Mouse (Mus musculus): ENCODE results near the gene Smagp. TPM values are rescaled to one million over a fixed set of nuclear protein-coding genes. Genes with fewer than 3 reads are reported as not detected.
"Not testable (repeated sequence)": the region's sequence is repeated elsewhere in the genome, so short reads cannot be mapped to it uniquely, and the experiment has no call there.

Smagp gene
- total RNA-seq, 2 experiments from 2014 or later = 6.0 to 6.4 TPM

- intact Hi-C loops (cut with DNase I; ENCODE audit: low total_unique reads) = no loop called here
Measured at GRCm38 (mm10) chr15:100633341-100633740, 3.4 kb downstream of the Smagp start.

GRCm38 (mm10) chr15:100632323-100632722 lies 4.4 kb downstream of the Smagp start:
- DNase-seq = no peak
- intact Hi-C loops (cut with DNase I; ENCODE audit: low total_unique reads) = no loop called here

More at GRCm38 (mm10) chr15:100633341-100633740, 3.4 kb downstream of the Smagp start:
- no peak for DNase-seq

- DNase-seq = no peak
Measured at GRCm38 (mm10) chr15:100631454-100632170, 5.1 kb downstream of the Smagp start.

DNA sequence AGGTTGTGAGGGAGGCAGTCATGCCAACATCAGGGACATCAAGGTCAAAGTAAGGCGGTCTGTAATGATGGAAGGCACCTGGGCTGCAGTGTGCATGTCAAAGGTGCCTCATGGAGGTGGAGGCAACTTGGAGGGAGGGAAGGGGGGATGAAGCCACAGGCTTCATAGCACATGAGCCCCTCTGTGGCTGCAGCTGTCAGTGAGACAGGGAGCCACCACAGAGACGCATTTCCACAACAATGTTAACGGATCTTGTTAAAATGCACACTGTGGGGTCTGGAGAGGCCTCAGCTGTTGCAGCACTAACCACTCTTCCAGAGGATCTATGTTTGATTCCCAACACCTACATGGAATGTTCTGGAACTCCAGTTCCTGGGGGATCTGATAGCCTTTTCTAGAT lies 6.6 kb downstream of the Smagp start:
- intact Hi-C loops (cut with DNase I; ENCODE audit: low total_unique reads) = no loop called here
- DNase-seq = no peak

More at GRCm38 (mm10) chr15:100631454-100632170, 5.1 kb downstream of the Smagp start:
- intact Hi-C loops (cut with DNase I; ENCODE audit: low total_unique reads) = no loop called here

DNA sequence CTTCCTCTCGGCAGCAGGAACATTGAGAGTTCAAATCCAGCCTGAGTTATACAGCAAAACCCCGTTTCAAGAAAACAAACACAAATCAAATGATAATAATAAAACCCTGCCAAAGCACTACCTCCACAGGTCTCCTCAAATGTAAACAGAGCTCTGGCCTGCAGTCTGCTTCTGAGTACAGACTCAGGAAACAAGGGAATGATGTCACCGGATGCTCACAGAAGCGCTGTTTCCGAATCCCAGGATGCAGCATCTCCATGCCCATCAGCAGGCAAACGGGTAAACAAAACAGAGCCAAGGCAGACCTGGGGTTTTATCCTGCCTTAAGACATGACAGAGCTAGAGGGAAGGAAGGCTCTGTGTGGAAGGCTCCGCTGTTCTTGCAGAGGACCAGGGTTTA lies 7.9 kb downstream of the Smagp start:
- DNase-seq = no peak
- intact Hi-C loops (cut with DNase I; ENCODE audit: low total_unique reads) = no loop called here

GRCm38 (mm10) chr15:100627774-100628370 lies 8.9 kb downstream of the Smagp start:
- intact Hi-C loops (cut with DNase I; ENCODE audit: low total_unique reads) = no loop called here
- DNase-seq = no peak

GRCm38 (mm10) chr15:100627287-100627686 lies 9.5 kb downstream of the Smagp start:
- intact Hi-C loops (cut with DNase I; ENCODE audit: low total_unique reads) = no loop called here
- no peak for DNase-seq

DNA sequence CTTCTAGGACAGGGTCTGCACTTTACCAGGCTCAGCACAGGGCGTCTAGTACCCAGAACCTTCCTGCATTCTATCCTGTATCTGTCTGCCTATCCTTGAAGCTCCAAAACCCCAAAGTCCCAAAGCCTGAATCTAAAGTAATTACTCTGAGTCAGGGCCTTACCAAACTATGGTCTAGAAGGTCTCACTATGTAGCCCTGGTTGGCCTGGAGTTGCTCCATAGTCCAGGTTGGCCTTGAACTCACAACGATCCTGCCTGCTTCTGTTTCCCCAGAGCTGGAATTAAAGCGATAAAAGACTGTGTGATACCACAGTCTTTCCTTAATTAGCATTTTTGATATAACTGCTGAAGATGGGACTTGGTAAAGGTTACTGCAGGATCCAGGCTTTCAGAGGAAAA lies 12.3 kb downstream of the Smagp start:
- intact Hi-C loops (cut with DNase I; ENCODE audit: low total_unique reads) = no loop called here
- no peak for DNase-seq

GRCm38 (mm10) chr15:100623754-100624153 lies 13.0 kb downstream of the Smagp start:
- intact Hi-C loops (cut with DNase I; ENCODE audit: low total_unique reads) = no loop called here
- no peak for DNase-seq

GRCm38 (mm10) chr15:100622164-100622563 lies 14.6 kb downstream of the Smagp start:
- intact Hi-C loops (cut with DNase I; ENCODE audit: low total_unique reads) = no loop called here
- no peak for DNase-seq

GRCm38 (mm10) chr15:100621671-100622070 lies 15.1 kb downstream of the Smagp start:
- intact Hi-C loops (cut with DNase I; ENCODE audit: low total_unique reads) = not testable (repeated sequence)

DNA sequence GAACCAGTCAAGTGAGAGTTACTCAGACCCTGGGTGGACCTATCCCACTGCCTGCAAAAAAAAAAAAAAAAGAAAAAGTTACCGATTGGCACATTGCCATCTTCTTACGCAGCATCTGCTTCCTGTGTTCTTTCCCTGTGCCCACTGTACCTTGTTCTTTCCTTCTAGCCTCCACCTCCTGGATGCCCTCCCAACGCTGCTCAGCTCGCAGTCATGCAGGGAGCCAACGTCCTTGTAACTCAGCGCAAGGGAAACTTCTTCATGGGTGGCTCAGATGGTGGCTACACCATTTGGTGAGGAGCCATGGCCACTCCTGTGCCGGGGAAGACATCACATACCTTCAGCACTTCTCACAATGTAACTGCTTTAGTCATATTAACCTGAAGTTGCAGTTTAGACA lies 17.5 kb downstream of the Smagp start:
- DNase-seq = no peak
- intact Hi-C loops (cut with DNase I; ENCODE audit: low total_unique reads) = no loop called here

More at GRCm38 (mm10) chr15:100621671-100622070, 15.1 kb downstream of the Smagp start:
- not testable (repeated sequence) for DNase-seq

DNA sequence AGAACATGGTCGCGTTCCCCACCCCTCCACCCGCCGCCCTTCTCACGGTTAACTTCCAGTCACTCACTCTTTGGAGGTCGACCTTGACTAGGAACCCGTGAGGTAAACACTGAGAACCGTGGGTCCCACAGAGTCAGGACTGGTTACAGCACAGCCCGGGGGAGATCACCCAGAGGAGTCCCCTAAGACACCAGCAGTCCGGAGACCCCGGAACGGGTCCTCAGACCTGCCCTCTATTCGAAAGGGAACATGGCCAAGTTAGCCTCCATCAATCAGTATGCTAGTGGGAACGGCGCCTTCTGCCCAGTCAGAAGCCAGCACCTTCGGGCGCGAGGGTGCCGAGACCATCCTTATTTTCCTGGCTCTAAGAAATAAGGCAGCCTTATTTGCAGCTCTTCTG lies 20.5 kb downstream of the Smagp start:
- intact Hi-C loops (cut with DNase I; ENCODE audit: low total_unique reads) = no loop called here

DNA sequence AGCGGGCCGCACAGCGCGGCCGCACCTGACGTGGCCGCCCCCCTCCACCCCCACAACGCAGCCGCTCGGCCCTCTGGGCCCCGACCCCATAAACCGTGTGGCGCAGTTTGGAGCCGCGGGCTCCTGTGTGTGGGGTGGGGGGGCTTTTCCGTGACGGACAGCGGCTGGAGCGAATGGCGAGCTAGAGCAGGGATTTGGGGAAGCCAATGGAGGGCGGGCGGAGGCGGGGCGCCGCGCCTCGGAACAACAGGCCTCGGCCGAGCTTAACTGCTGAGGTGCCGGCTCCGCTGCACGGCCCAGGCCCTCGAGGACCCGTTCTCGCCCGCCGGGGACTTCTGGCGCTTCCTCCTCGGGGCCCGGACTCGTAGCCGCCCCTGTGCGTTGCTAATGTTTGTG lies 20.9 kb downstream of the Smagp start:
- DNase-seq = peak; percentile 94
- intact Hi-C loops (cut with DNase I; ENCODE audit: low total_unique reads) = no loop called here

More for the DNA sequence above, 20.5 kb downstream of the Smagp start:
- no peak for DNase-seq

- intact Hi-C loops (cut with DNase I; ENCODE audit: low total_unique reads) = no loop called here
- DNase-seq = peak; percentile 99
Measured at GRCm38 (mm10) chr15:100614996-100615824, 21.5 kb downstream of the Smagp start, which contains the start of gene Dazap2. TSS of gene Dazap2 (plus strand) at chr15:100615349.

- DNase-seq = peak; percentile 72
- intact Hi-C loops (cut with DNase I; ENCODE audit: low total_unique reads) = no loop called here
Measured at GRCm38 (mm10) chr15:100614218-100614995, 22.3 kb downstream of the Smagp start.

GRCm38 (mm10) chr15:100613584-100613983 lies 23.2 kb downstream of the Smagp start:
- DNase-seq = peak; percentile 80
- intact Hi-C loops (cut with DNase I; ENCODE audit: low total_unique reads) = no loop called here

DNA sequence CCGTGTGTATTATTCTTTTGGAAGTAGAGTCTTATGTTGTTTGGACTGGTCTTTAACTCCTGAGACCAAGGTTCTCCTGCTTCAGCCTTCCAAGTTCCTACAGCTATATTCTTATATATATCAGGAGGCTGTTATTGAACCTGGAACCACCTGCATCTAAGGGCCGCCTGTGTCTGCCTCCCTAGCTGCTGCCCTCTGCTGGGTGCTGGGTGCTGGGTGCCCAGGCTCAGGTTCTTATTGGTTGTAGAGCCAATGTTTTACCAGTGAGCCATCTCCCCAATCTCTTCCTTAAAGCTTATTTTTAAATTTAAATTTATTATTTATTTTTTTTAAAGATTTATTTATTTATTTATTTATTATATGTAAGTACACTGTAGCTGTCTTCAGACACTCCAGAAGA lies 24.3 kb downstream of the Smagp start:
- intact Hi-C loops (cut with DNase I; ENCODE audit: low total_unique reads) = no loop called here
- DNase-seq = no peak

GRCm38 (mm10) chr15:100611951-100612350 lies 24.8 kb downstream of the Smagp start:
- DNase-seq = no peak
- intact Hi-C loops (cut with DNase I; ENCODE audit: low total_unique reads) = no loop called here

All from gastrocnemius, postnatal 14 days (tissue).